Comparison of ENCODE assay signal across 25 mouse cellular contexts in the genomic region with DNA sequence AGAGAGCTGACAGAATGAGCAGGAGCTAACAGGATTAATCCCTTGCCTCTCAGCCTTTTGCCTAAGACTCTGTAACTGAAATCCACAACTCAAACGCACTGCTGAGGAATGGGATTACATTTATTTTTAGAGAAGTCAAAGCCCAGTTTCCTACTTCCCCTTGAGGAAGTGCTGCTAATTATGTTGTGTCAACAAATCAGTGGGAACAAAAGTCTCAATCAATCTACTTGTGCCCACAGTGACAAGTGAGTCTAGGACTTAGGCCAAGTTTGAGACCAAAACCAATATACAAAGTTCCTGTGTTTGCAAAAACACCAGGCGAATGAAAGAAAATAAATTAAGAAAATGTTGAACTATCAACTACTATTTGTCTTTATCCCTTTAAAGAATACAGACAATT.
A peak's percentile ranks its signal among the peaks of the same experiment; 100 is the strongest.
DNase-seq lines count a peak whose midpoint lies in the region; ATAC-seq and TF ChIP-seq lines count a peak whose summit lies in the region.
"Had no signal": no experiment of that assay in that cellular context is flagged by ENCODE, and none has a peak within 500 bp of the region (broad histone marks: within the 10 kb centered on the region; RNA-seq: fewer than 3 reads in every experiment).

No protein-coding gene starts in this region.

- H3K9ac ChIP-seq in kidney, embryonic 14.5 days (ENCODE audit: low read depth, low read length), result no peak overlapping the region
- H3K9ac ChIP-seq: embryonic facial prominence, embryonic 15.5 days; forebrain, embryonic 12.5 days; forebrain, postnatal 0 days; heart, embryonic 13.5 days; hindbrain, embryonic 14.5 days; limb, embryonic 15.5 days; liver, embryonic 14.5 days had no signal

- DNase-seq in kidney, adult 2 months, result peak; percentile 66
- DNase-seq in kidney, postnatal 4 days, result no peak
- DNase-seq in kidney, postnatal 14 days, result peak; percentile 36
- peak; percentile 64 for DNase-seq in adipocyte (ENCODE audit: low spot score)
- peak; percentile 38 for DNase-seq in lung, postnatal 10 days
- DNase-seq in gastrocnemius, adult 18-20 months (ENCODE audit: low spot score), result no peak
- DNase-seq: adrenal gland, postnatal 10 days; cerebellum, adult 11-12 months; cerebellum, postnatal 10 days; forebrain, postnatal 0 days; gastrocnemius, postnatal 10 days; heart, postnatal 10 days; layer of hippocampus, postnatal 36 days; midbrain, embryonic 14.5 days; thymus, postnatal 4 days had no signal

- H3K4me1 ChIP-seq in kidney, adult 2 months (ENCODE audit: control insufficient read depth, insufficient read depth, low read length), result no peaks in the 10 kb centered on the region
- H3K4me1 ChIP-seq in kidney, embryonic 14.5 days (ENCODE audit: control insufficient read depth, insufficient read depth, low read length), result no peaks in the 10 kb centered on the region
- H3K4me1 ChIP-seq: embryonic facial prominence, embryonic 15.5 days; forebrain, embryonic 12.5 days; heart, embryonic 13.5 days; limb, embryonic 15.5 days had no signal

- no peak overlapping the region for H3K4me3 ChIP-seq in kidney, adult 2 months (ENCODE audit: insufficient read depth, low read depth, low read length)
- no peak overlapping the region for H3K4me3 ChIP-seq in kidney, embryonic 14.5 days (ENCODE audit: low read length)
- H3K4me3 ChIP-seq: embryonic facial prominence, embryonic 15.5 days; forebrain, embryonic 12.5 days; heart, embryonic 13.5 days; layer of hippocampus, adult 2 months; limb, embryonic 10.5 days; limb, embryonic 15.5 days had no signal

- no peak for ATAC-seq in kidney, embryonic 14.5 days (ENCODE audit: low FRiP score, low TSS enrichment)
- ATAC-seq: forebrain, postnatal 0 days; inflammation-experienced regulatory T-cells, adult 6 months had no signal

- H3K27me3 ChIP-seq in kidney, adult 2 months (replicated peaks; ENCODE audit: control insufficient read depth, insufficient read depth, low read length), result no peaks in the 10 kb centered on the region
- H3K27me3 ChIP-seq in kidney, embryonic 14.5 days (ENCODE audit: control insufficient read depth, insufficient read depth, low read length), result no peaks in the 10 kb centered on the region
- H3K27me3 ChIP-seq: embryonic facial prominence, embryonic 15.5 days; forebrain, embryonic 12.5 days; heart, embryonic 13.5 days; limb, embryonic 15.5 days had no signal

- WGBS in kidney, adult 2 months, result 53% methylated on average over 2 of the region's 2 CpGs
- WGBS in kidney, embryonic 14.5 days, result 66% methylated on average over 2 of the region's 2 CpGs

- H3K36me3 ChIP-seq in kidney, adult 2 months (ENCODE audit: control insufficient read depth, insufficient read depth, low read length), result no peaks in the 10 kb centered on the region
- no peaks in the 10 kb centered on the region for H3K36me3 ChIP-seq in kidney, embryonic 14.5 days (ENCODE audit: control insufficient read depth, insufficient read depth, low read length)
- H3K36me3 ChIP-seq: embryonic facial prominence, embryonic 15.5 days had no signal

- H3K27ac ChIP-seq in kidney, adult 2 months (ENCODE audit: insufficient read depth, low read depth, low read length), result no peak overlapping the region
- H3K27ac ChIP-seq in kidney, embryonic 14.5 days (ENCODE audit: low read depth, low read length), result no peak overlapping the region
- H3K27ac ChIP-seq: embryonic facial prominence, embryonic 15.5 days; forebrain, embryonic 12.5 days; heart, embryonic 13.5 days; hindbrain, embryonic 14.5 days; layer of hippocampus, adult 2 months; limb, embryonic 10.5 days; limb, embryonic 15.5 days; liver, embryonic 14.5 days had no signal

- H3K4me2 ChIP-seq in kidney, embryonic 14.5 days (replicated peaks; ENCODE audit: low read depth, low read length), result no peak overlapping the region
- H3K4me2 ChIP-seq: embryonic facial prominence, embryonic 15.5 days; forebrain, embryonic 12.5 days; heart, embryonic 13.5 days; hindbrain, embryonic 14.5 days; limb, embryonic 15.5 days had no signal

- no peak for TF ChIP-seq POLR2A in kidney, adult 2 months (IDR thresholded peaks at IDR 0.05; ENCODE audit: low read depth, low read length)

- no peak for TF ChIP-seq CTCF in kidney, adult 2 months (conservative IDR thresholded peaks at IDR 0.05; ENCODE audit: insufficient read depth, insufficient read length, low read depth, low read length)

- no peaks in the 10 kb centered on the region for H3K9me3 ChIP-seq in kidney, embryonic 14.5 days (ENCODE audit: control insufficient read depth, low read length)
- H3K9me3 ChIP-seq: embryonic facial prominence, embryonic 15.5 days; forebrain, embryonic 12.5 days; heart, embryonic 13.5 days; limb, embryonic 10.5 days; limb, embryonic 15.5 days had no signal

Comparison
In these comparisons a context has a peak if more than half of its experiments do, and no peak if none do; other contexts are left out.
1. DNase-seq: peak in kidney, adult 2 months (single experiment), kidney, postnatal 14 days (single experiment), adipocyte (single experiment) and lung, postnatal 10 days (single experiment); none in kidney, postnatal 4 days (0 of 2) and gastrocnemius, adult 18-20 months (single experiment).